Mouse (Mus musculus) urinary bladder, postnatal 25 days (tissue): ENCODE results near the gene Fam160b1.

Source experiments
- DNase-seq: peaks from one replicate; pipeline ENCODE4 v3.0.0; 2022; ENCODE audit warnings: low spot score

The Fam160b1 gene

GRCm38 (mm10) chr19:57425296-57425695, 64.8 kb downstream of the Fam160b1 start:
- no peak for DNase-seq

GRCm38 (mm10) chr19:57426841-57427240, 66.4 kb downstream of the Fam160b1 start:
- no peak for DNase-seq

GRCm38 (mm10) chr19:57427756-57428438, 67.4 kb downstream of the Fam160b1 start:
- no peak for DNase-seq

GRCm38 (mm10) chr19:57428641-57429040, 68.2 kb downstream of the Fam160b1 start:
- no peak for DNase-seq

GRCm38 (mm10) chr19:57429926-57430325, 69.4 kb downstream of the Fam160b1 start:
- DNase-seq = no peak

- DNase-seq = no peak
Observed at GRCm38 (mm10) chr19:57431476-57431875, 71.0 kb downstream of the Fam160b1 start.

GRCm38 (mm10) chr19:57434024-57434423, 73.5 kb downstream of the Fam160b1 start:
- no peak for DNase-seq

- peak; percentile 15 for DNase-seq
Observed at GRCm38 (mm10) chr19:57436586-57437021, 76.1 kb downstream of the Fam160b1 start.

GRCm38 (mm10) chr19:57437042-57437441, 76.6 kb downstream of the Fam160b1 start:
- DNase-seq = no peak
